Mouse (Mus musculus): ENCODE results near the gene Farp1. TPM values are rescaled to one million over a fixed set of nuclear protein-coding genes. Genes with fewer than 3 reads are reported as not detected.

Farp1 gene
- polyA plus RNA-seq, 1 experiment from 2014 or later: 45.2 TPM

DNA sequence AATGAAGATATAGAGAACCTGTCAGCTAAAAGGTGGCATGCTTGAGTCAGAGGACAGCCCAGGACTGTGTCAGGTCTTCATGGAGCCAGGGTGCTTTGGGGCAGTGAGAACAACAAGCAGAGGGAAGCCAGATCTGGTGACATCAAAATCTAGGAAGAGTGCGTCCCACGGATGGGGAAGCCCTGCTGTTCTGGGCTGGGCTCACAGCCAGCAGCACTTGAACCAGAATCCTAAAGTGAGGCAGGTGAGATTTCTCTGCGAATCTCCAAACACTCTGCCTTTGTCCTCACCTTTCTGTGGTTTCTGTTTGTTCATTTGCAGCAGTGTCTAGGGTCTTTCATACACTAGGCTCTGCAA is 173.1 kb downstream of the Farp1 start:
- no peaks in the 10 kb centered on the region for H3K36me3 ChIP-seq (replicated peaks; ENCODE audit: control insufficient read depth, insufficient read depth)
- no peak overlapping the region for H3K9ac ChIP-seq
- 69% methylated on average over 3 of the region's 3 CpGs for WGBS
- no peak for DNase-seq (ENCODE audit: low spot score)
- H3K4me2 ChIP-seq (replicated peaks): no peak overlapping the region
- H3K27ac ChIP-seq: no peak overlapping the region
- no peak overlapping the region for H3K4me3 ChIP-seq (replicated peaks; ENCODE audit: low read length)
- H3K27me3 ChIP-seq (ENCODE audit: control insufficient read depth, insufficient read depth, low read length): no peaks in the 10 kb centered on the region
- H3K4me1 ChIP-seq (replicated peaks; ENCODE audit: control insufficient read depth, insufficient read depth, low read length): no peaks in the 10 kb centered on the region
- no peaks in the 10 kb centered on the region for H3K9me3 ChIP-seq (ENCODE audit: control insufficient read depth, low read length)
- ATAC-seq (ENCODE audit: low FRiP score): no peak

DNA sequence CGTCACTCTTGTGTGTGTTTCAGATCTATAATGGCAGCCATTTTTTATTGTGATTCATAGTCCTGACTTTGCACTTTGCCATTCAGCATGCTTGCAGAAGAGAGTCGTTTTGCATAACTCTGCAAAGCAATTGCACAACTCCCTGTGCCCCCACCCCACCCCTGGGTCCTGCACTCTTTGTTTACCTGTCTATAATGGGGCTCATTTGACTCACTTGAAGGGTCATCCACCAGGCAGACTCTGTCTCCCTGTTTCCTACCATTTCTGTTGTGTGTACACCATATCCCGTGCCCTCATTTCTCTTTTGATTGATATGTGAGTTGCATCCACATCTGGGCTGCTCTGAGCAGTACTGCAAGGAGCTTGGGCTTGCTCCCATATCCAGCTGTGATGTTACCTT is 175.3 kb downstream of the Farp1 start:
- no peak overlapping the region for H3K4me2 ChIP-seq (replicated peaks)
- no peak for DNase-seq (ENCODE audit: low spot score)
- no peak overlapping the region for H3K27ac ChIP-seq
- H3K4me3 ChIP-seq (replicated peaks; ENCODE audit: low read length): no peak overlapping the region
- H3K9me3 ChIP-seq (ENCODE audit: control insufficient read depth, low read length): no peaks in the 10 kb centered on the region
- WGBS: 81% methylated on average over 3 of the region's 3 CpGs
- H3K9ac ChIP-seq: no peak overlapping the region
- ATAC-seq (ENCODE audit: low FRiP score): no peak
- H3K4me1 ChIP-seq (replicated peaks; ENCODE audit: control insufficient read depth, insufficient read depth, low read length): no peaks in the 10 kb centered on the region
- no peaks in the 10 kb centered on the region for H3K27me3 ChIP-seq (ENCODE audit: control insufficient read depth, insufficient read depth, low read length)
- H3K36me3 ChIP-seq (replicated peaks; ENCODE audit: control insufficient read depth, insufficient read depth): no peaks in the 10 kb centered on the region

DNA sequence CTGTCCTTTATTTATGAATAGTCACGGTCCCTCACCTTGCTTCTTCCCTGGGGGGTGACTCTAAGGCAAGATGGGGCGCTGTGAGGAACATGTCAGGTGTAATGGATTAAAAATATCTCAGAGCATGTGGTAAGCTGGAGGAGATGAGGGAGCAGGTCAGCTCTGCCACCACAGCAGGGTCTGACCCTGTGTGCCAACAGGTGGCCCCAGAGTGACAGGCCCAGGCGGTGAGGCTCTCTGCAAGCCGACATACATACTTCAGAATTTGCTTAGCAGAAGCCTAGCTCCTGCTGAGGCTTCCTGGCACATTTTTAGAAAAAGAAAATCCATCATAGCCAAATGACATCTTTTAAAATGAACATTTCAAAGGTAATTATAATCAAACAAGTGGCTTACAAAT is 178.7 kb downstream of the Farp1 start:
- H3K4me1 ChIP-seq (replicated peaks; ENCODE audit: control insufficient read depth, insufficient read depth, low read length): no peaks in the 10 kb centered on the region
- 61% methylated on average over 4 of the region's 4 CpGs for WGBS
- 0 out of 2 replicates have a peak overlapping the region, but pooled peaks have one; percentile 11 for H3K27ac ChIP-seq
- H3K36me3 ChIP-seq (replicated peaks; ENCODE audit: control insufficient read depth, insufficient read depth): no peaks in the 10 kb centered on the region
- H3K9ac ChIP-seq: no peak overlapping the region
- H3K4me3 ChIP-seq (replicated peaks; ENCODE audit: low read length): no peak overlapping the region
- no peaks in the 10 kb centered on the region for H3K27me3 ChIP-seq (ENCODE audit: control insufficient read depth, insufficient read depth, low read length)
- H3K4me2 ChIP-seq (replicated peaks): no peak overlapping the region
- H3K9me3 ChIP-seq (ENCODE audit: control insufficient read depth, low read length): no peaks in the 10 kb centered on the region
- no peak for DNase-seq (ENCODE audit: low spot score)
- no peak for ATAC-seq (ENCODE audit: low FRiP score)

- ATAC-seq (ENCODE audit: low FRiP score): no peak
- Histone ChIP-seq H3K9ac (no peak overlapping the region), H3K4me1 (replicated peaks; ENCODE audit: control insufficient read depth, insufficient read depth, low read length) (peaks cover 9% of the 10 kb centered on the region; the same call in 1 of the 2 replicates), H3K27me3 (ENCODE audit: control insufficient read depth, insufficient read depth, low read length) (no peaks in the 10 kb centered on the region), H3K9me3 (ENCODE audit: control insufficient read depth, low read length) (no peaks in the 10 kb centered on the region), H3K27ac (no peak overlapping the region), H3K4me2 (replicated peaks) (no peak overlapping the region), H3K4me3 (replicated peaks; ENCODE audit: low read length) (no peak overlapping the region), H3K36me3 (replicated peaks; ENCODE audit: control insufficient read depth, insufficient read depth) (no peaks in the 10 kb centered on the region)
- 89% methylated on average over 11 of the region's 11 CpGs for WGBS
- no peak for DNase-seq (ENCODE audit: low spot score)
Measured at GRCm38 (mm10) chr14:121214636-121215257, 179.7 kb downstream of the Farp1 start.

GRCm38 (mm10) chr14:121215817-121216216 is 180.8 kb downstream of the Farp1 start:
- Histone ChIP-seq H3K9me3 (ENCODE audit: control insufficient read depth, low read length) (no peaks in the 10 kb centered on the region), H3K4me3 (replicated peaks; ENCODE audit: low read length) (no peak overlapping the region), H3K36me3 (replicated peaks; ENCODE audit: control insufficient read depth, insufficient read depth) (no peaks in the 10 kb centered on the region; the same call in 1 of the 2 replicates), H3K27ac (no peak overlapping the region), H3K4me1 (replicated peaks; ENCODE audit: control insufficient read depth, insufficient read depth, low read length) (peaks cover 9% of the 10 kb centered on the region; the same call in 1 of the 2 replicates), H3K27me3 (ENCODE audit: control insufficient read depth, insufficient read depth, low read length) (no peaks in the 10 kb centered on the region), H3K9ac (no peak overlapping the region), H3K4me2 (replicated peaks) (no peak overlapping the region)
- DNase-seq (ENCODE audit: low spot score) (no peak), ATAC-seq (ENCODE audit: low FRiP score) (no peak)
- WGBS: 81% methylated on average over 5 of the region's 5 CpGs

DNA sequence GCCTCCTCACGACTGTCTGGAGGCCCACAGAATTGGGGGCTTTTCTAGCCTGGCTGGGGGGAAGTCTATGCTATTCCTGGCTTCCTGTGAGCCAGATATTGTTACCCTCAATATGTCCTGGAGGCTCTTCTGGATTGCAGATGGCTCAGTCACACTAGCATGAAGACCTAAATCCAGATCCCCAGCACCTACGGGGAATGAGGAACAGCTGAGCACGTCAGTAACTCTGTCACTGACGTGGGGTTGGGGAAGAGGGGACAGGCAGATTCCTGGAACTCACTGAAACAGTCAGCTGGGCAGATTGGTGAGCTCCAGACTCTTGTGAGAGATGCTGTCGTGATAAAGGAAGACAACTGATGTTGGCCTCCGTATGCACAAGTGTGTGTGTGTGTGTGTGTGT is 181.7 kb downstream of the Farp1 start:
- H3K9me3 ChIP-seq (ENCODE audit: control insufficient read depth, low read length): no peaks in the 10 kb centered on the region
- peaks cover 9% of the 10 kb centered on the region; the same call in 1 of the 2 replicates for H3K4me1 ChIP-seq (replicated peaks; ENCODE audit: control insufficient read depth, insufficient read depth, low read length)
- no peak overlapping the region for H3K9ac ChIP-seq
- no peaks in the 10 kb centered on the region; the same call in 1 of the 2 replicates for H3K36me3 ChIP-seq (replicated peaks; ENCODE audit: control insufficient read depth, insufficient read depth)
- WGBS: 72% methylated on average over 6 of the region's 6 CpGs
- H3K4me2 ChIP-seq (replicated peaks): no peak overlapping the region
- no peak overlapping the region for H3K4me3 ChIP-seq (replicated peaks; ENCODE audit: low read length)
- ATAC-seq (ENCODE audit: low FRiP score): no peak
- no peak overlapping the region for H3K27ac ChIP-seq
- H3K27me3 ChIP-seq (ENCODE audit: control insufficient read depth, insufficient read depth, low read length): no peaks in the 10 kb centered on the region
- DNase-seq (ENCODE audit: low spot score): no peak

DNA sequence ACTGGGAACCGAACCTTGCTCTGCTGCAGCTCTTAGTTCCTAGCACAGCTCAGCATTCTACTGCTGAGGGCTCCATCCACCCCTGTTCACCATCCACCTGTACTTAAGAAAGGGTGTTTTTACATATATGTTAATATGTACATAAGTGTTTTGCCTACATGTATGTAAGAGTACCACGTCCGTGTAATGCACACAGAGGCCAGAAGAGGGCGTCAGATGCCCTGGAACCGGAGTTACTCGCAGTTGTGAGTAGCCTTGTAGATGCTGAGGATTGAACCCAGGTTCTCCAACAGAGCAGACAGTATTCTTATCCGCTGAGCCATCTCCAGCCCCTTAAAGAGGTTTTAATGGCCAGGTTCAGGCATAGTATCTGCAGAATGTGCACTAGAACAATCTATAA is 183.6 kb downstream of the Farp1 start:
- peak overlapping the region; percentile 59; the same call in 1 of the 2 replicates for H3K27ac ChIP-seq
- 82% methylated on average over 7 of the region's 7 CpGs for WGBS

DNA sequence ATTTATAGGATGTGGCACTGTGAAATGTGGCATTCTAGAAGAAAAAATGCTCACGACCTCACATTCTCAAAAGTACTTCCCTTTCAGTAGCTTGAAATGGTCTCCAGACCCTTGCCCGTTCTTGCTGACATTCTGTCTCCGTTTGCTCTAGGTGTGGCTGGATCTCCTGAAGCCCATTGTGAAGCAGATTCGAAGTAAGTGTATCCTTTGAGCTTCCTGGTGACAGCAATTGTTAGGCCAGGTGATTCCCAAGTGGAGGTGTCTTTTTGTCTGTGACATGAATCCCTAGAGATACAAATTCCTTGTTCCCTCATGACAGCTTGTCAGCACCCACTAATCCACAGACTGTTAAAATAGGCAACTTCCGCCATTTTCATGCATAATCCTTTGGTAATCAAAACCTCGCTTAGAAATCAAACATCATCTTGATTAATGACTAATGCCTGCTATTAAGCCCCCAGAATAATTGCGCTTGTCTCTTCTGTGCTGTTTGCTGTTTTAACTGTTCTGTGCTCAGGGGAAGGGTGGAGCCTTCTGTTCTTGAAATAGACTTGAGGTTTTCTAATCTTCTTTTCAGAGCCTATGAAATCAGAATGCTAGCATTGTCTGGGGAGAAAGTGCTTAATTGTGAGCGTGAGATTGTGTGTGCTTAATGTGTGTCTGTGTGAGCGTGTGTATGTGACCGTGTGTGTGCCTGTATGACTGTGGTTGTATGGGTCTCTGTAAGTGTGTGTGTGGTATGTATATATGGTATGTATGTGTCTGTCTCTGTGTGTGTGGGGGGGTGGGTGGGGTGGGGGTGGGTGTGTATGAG is 184.4 kb downstream of the Farp1 start:
- peaks cover 9% of the 10 kb centered on the region; the same call in 1 of the 2 replicates for H3K4me1 ChIP-seq (replicated peaks; ENCODE audit: control insufficient read depth, insufficient read depth, low read length)
- DNase-seq (ENCODE audit: low spot score): no peak
- H3K9me3 ChIP-seq (ENCODE audit: control insufficient read depth, low read length): no peaks in the 10 kb centered on the region
- peak; percentile 59 for ATAC-seq (ENCODE audit: low FRiP score)
- H3K27me3 ChIP-seq (ENCODE audit: control insufficient read depth, insufficient read depth, low read length): no peaks in the 10 kb centered on the region
- peak overlapping the region; percentile 59 for H3K27ac ChIP-seq
- peaks cover 10% of the 10 kb centered on the region for H3K36me3 ChIP-seq (replicated peaks; ENCODE audit: control insufficient read depth, insufficient read depth)
- WGBS: 72% methylated on average over 10 of the region's 10 CpGs
- no peak overlapping the region for H3K9ac ChIP-seq
- H3K4me2 ChIP-seq (replicated peaks): no peak overlapping the region
- H3K4me3 ChIP-seq (replicated peaks; ENCODE audit: low read length): no peak overlapping the region

More for the DNA sequence above, 183.6 kb downstream of the Farp1 start:
- Histone ChIP-seq H3K4me1 (replicated peaks; ENCODE audit: control insufficient read depth, insufficient read depth, low read length) (peaks cover 9% of the 10 kb centered on the region; the same call in 1 of the 2 replicates), H3K9ac (no peak overlapping the region), H3K36me3 (replicated peaks; ENCODE audit: control insufficient read depth, insufficient read depth) (peaks cover 6% of the 10 kb centered on the region; the same call in 1 of the 2 replicates), H3K27me3 (ENCODE audit: control insufficient read depth, insufficient read depth, low read length) (no peaks in the 10 kb centered on the region), H3K4me2 (replicated peaks) (no peak overlapping the region), H3K4me3 (replicated peaks; ENCODE audit: low read length) (no peak overlapping the region), H3K9me3 (ENCODE audit: control insufficient read depth, low read length) (no peaks in the 10 kb centered on the region)
- DNase-seq (ENCODE audit: low spot score) (no peak), ATAC-seq (ENCODE audit: low FRiP score) (no peak)

GRCm38 (mm10) chr14:121220040-121220322 is 185.0 kb downstream of the Farp1 start:
- no peak overlapping the region for H3K4me3 ChIP-seq (replicated peaks; ENCODE audit: low read length)
- peaks cover 12% of the 10 kb centered on the region for H3K36me3 ChIP-seq (replicated peaks; ENCODE audit: control insufficient read depth, insufficient read depth)
- WGBS: 90% methylated on average over 1 of the region's 1 CpGs
- H3K9me3 ChIP-seq (ENCODE audit: control insufficient read depth, low read length): no peaks in the 10 kb centered on the region
- no peak overlapping the region for H3K9ac ChIP-seq
- no peak for ATAC-seq (ENCODE audit: low FRiP score)
- no peaks in the 10 kb centered on the region for H3K27me3 ChIP-seq (ENCODE audit: control insufficient read depth, insufficient read depth, low read length)
- DNase-seq (ENCODE audit: low spot score): no peak
- H3K27ac ChIP-seq: no peak overlapping the region
- H3K4me2 ChIP-seq (replicated peaks): no peak overlapping the region
- peaks cover 9% of the 10 kb centered on the region; the same call in 1 of the 2 replicates for H3K4me1 ChIP-seq (replicated peaks; ENCODE audit: control insufficient read depth, insufficient read depth, low read length)

Measured in hindbrain, embryonic 14.5 days (tissue).